Mouse (Mus musculus) kidney, postnatal 0 days (tissue): ENCODE measurements around the gene Grtp1. TPM values are rescaled to one million over a fixed set of nuclear protein-coding genes. Genes with fewer than 3 reads are reported as not detected.

ENCODE experiments used
- ATAC-seq: fragments of 200-750 bp; cut with Nextera tagmentation; replicated peaks from 2 replicates; pipeline ENCODE4 v1.8.0; 2017; ENCODE audit warnings: low read depth, moderate number of reproducible peaks, moderate TSS enrichment, moderate library complexity; ENCODE audit not compliant: low FRiP score
- DNase-seq: peaks from one replicate; pipeline ENCODE4 v3.0.0-alpha.2; 2016; ENCODE audit warnings: low spot score
- H3K27ac ChIP-seq: fragments of 300-500 bp; sonication (generic); 2 replicates; pipeline ENCODE4 v1.5.1; 2014; ENCODE audit warnings: mild to moderate bottlenecking
- H3K27me3 ChIP-seq: fragments of 300-500 bp; sonication (generic); 2 replicates; pipeline ENCODE4 v1.6.1; 2014; ENCODE audit warnings: low read length, mixed read lengths; ENCODE audit not compliant: insufficient read depth
- H3K36me3 ChIP-seq: fragments of 300-500 bp; sonication (generic); 2 replicates; pipeline ENCODE4 v1.6.1; 2014; ENCODE audit warnings: low read length, mixed read lengths; ENCODE audit not compliant: insufficient read depth
- H3K4me1 ChIP-seq: fragments of 300-500 bp; sonication (generic); replicated peaks from 2 replicates; pipeline ENCODE4 v1.6.1; 2014; ENCODE audit warnings: antibody characterized with exemption, low read length, mixed read lengths; ENCODE audit not compliant: insufficient read depth
- H3K4me2 ChIP-seq: fragments of 300-500 bp; sonication (generic); 2 replicates; pipeline ENCODE4 v1.6.1; 2014; ENCODE audit warnings: mild to moderate bottlenecking, low read length, moderate library complexity, mixed read lengths
- H3K4me3 ChIP-seq: fragments of 300-500 bp; sonication (generic); replicated peaks from 2 replicates; pipeline ENCODE4 v1.5.1; 2014; ENCODE audit warnings: low read depth, low read length
- H3K9ac ChIP-seq: fragments of 300-500 bp; sonication (generic); 2 replicates; pipeline ENCODE4 v1.6.1; 2014; ENCODE audit warnings: low read depth, low read length
- H3K9me3 ChIP-seq: fragments of 300-500 bp; sonication (generic); replicated peaks from 2 replicates; pipeline ENCODE4 v1.6.1; 2016; ENCODE audit warnings: low read length, inconsistent platforms, mixed read lengths
- CTCF ChIP-seq: IDR thresholded peaks from 2 replicates; pipeline ENCODE4 v1.5.1; 2016; ENCODE audit warnings: antibody characterized with exemption, low read depth, mild to moderate bottlenecking, moderate library complexity
- WGBS: fragments of 180-500 bp; shearing (Covaris S2); extraction: QIAGEN DNeasy Blood & Tissue Kit; methylation state at CpG from one replicate; pipeline ENCODE4 v1.1.7; 2014; 5-methylcytosine and 5-hydroxymethylcytosine counted together
- polyA plus RNA-seq: library from polyadenylated mRNA; unstranded; fragments of >200 nt; fragmentation: Nextera tagmentation; extraction: Ambion mirVana; gene quantifications from 2 replicates; pipeline ENCODE4 v1.2.1, GENCODE M21; 2015

Grtp1 gene
- polyA plus RNA-seq, 1 experiment from 2014 or later, result 26.8 TPM

- WGBS, result 87% methylated on average over 4 of the region's 4 CpGs
- no peaks in the 10 kb centered on the region for H3K4me1 ChIP-seq
- no peak overlapping the region for H3K4me2 ChIP-seq
- no peak overlapping the region for H3K27ac ChIP-seq
- no peak for TF ChIP-seq CTCF
- H3K36me3 ChIP-seq, result no peaks in the 10 kb centered on the region
- H3K9me3 ChIP-seq, result no peaks in the 10 kb centered on the region
- H3K27me3 ChIP-seq, result no peaks in the 10 kb centered on the region
- ATAC-seq (no peak), DNase-seq (no peak)
- no peak overlapping the region for H3K4me3 ChIP-seq
- no peak overlapping the region for H3K9ac ChIP-seq
These were observed 30.1 kb upstream of the Grtp1 start for GRCm38 (mm10) chr8:13230471-13230870.

- Histone ChIP-seq H3K36me3 (no peaks in the 10 kb centered on the region), H3K9me3 (no peaks in the 10 kb centered on the region), H3K27me3 (no peaks in the 10 kb centered on the region), H3K4me2 (no peak overlapping the region), H3K9ac (no peak overlapping the region), H3K4me3 (no peak overlapping the region), H3K4me1 (no peaks in the 10 kb centered on the region), H3K27ac (no peak overlapping the region)
- WGBS, result 52% methylated on average over 12 of the region's 12 CpGs
- no peak for TF ChIP-seq CTCF
- ATAC-seq (no peak), DNase-seq (no peak)
These were observed 29.4 kb upstream of the Grtp1 start for GRCm38 (mm10) chr8:13229802-13230201.

GRCm38 (mm10) chr8:13228923-13229610 lies 28.6 kb upstream of the Grtp1 start:
- H3K27me3 ChIP-seq, result no peaks in the 10 kb centered on the region
- no peak overlapping the region for H3K9ac ChIP-seq
- no peak overlapping the region for H3K27ac ChIP-seq
- no peaks in the 10 kb centered on the region for H3K9me3 ChIP-seq
- H3K4me2 ChIP-seq, result no peak overlapping the region
- DNase-seq, result no peak
- no peak for TF ChIP-seq CTCF
- 36% methylated on average over 9 of the region's 9 CpGs for WGBS
- no peak for ATAC-seq
- H3K36me3 ChIP-seq, result no peaks in the 10 kb centered on the region
- H3K4me1 ChIP-seq, result no peaks in the 10 kb centered on the region
- H3K4me3 ChIP-seq, result no peak overlapping the region

GRCm38 (mm10) chr8:13227184-13227583 lies 26.8 kb upstream of the Grtp1 start:
- WGBS, result 65% methylated on average over 3 of the region's 3 CpGs
- DNase-seq (no peak), ATAC-seq (no peak)
- H3K9me3 ChIP-seq, result no peaks in the 10 kb centered on the region
- TF ChIP-seq CTCF, result no peak
- H3K27ac ChIP-seq, result no peak overlapping the region
- H3K9ac ChIP-seq, result no peak overlapping the region
- H3K36me3 ChIP-seq, result no peaks in the 10 kb centered on the region
- no peaks in the 10 kb centered on the region for H3K27me3 ChIP-seq
- no peak overlapping the region for H3K4me2 ChIP-seq
- H3K4me1 ChIP-seq, result no peaks in the 10 kb centered on the region
- no peak overlapping the region for H3K4me3 ChIP-seq

GRCm38 (mm10) chr8:13226288-13226687 lies 25.9 kb upstream of the Grtp1 start:
- H3K9me3 ChIP-seq, result no peaks in the 10 kb centered on the region
- H3K27ac ChIP-seq, result no peak overlapping the region
- TF ChIP-seq CTCF, result no peak
- no peak overlapping the region for H3K4me2 ChIP-seq
- no peaks in the 10 kb centered on the region for H3K4me1 ChIP-seq
- H3K27me3 ChIP-seq, result no peaks in the 10 kb centered on the region
- H3K9ac ChIP-seq, result no peak overlapping the region
- no peaks in the 10 kb centered on the region for H3K36me3 ChIP-seq
- DNase-seq (no peak), ATAC-seq (no peak)
- WGBS, result 64% methylated on average over 6 of the region's 6 CpGs
- no peak overlapping the region for H3K4me3 ChIP-seq

- DNase-seq, result no peak
- Histone ChIP-seq H3K9me3 (no peaks in the 10 kb centered on the region), H3K4me1 (no peaks in the 10 kb centered on the region), H3K4me2 (no peak overlapping the region), H3K27me3 (no peaks in the 10 kb centered on the region), H3K27ac (no peak overlapping the region), H3K4me3 (no peak overlapping the region), H3K9ac (no peak overlapping the region), H3K36me3 (no peaks in the 10 kb centered on the region)
- ATAC-seq, result no peak
- no peak for TF ChIP-seq CTCF
- whole genome bisulfite sequencing, result 83% methylated on average over 9 of the region's 9 CpGs
These were observed 24.0 kb upstream of the Grtp1 start for GRCm38 (mm10) chr8:13224426-13224825.

GRCm38 (mm10) chr8:13218441-13218840 lies 18.0 kb upstream of the Grtp1 start:
- TF ChIP-seq CTCF, result no peak
- ATAC-seq (no peak), DNase-seq (no peak)
- peaks cover 5% of the 10 kb centered on the region; the same call in 1 of the 2 replicates for H3K4me1 ChIP-seq
- H3K4me3 ChIP-seq, result no peak overlapping the region
- 71% methylated on average over 4 of the region's 4 CpGs for WGBS
- no peak overlapping the region for H3K4me2 ChIP-seq
- no peak overlapping the region for H3K27ac ChIP-seq
- H3K36me3 ChIP-seq, result no peaks in the 10 kb centered on the region
- no peak overlapping the region for H3K9ac ChIP-seq
- no peaks in the 10 kb centered on the region for H3K27me3 ChIP-seq
- H3K9me3 ChIP-seq, result no peaks in the 10 kb centered on the region
